Mouse (Mus musculus): Measurements from ENCODE around the gene Rpa2. TPM values are rescaled to one million over a fixed set of nuclear protein-coding genes. Genes with fewer than 3 reads are reported as not detected.
A peak's percentile ranks its signal among the peaks of the same experiment; 100 is the strongest.

Gene Rpa2
- total RNA-seq, 2 experiments from 2014 or later = 65.5 to 68.4 TPM

- peak; percentile 26 for ATAC-seq (replicated peaks; ENCODE audit: poor library complexity)
These were observed 34.1 kb downstream of the Rpa2 start for GRCm38 (mm10) chr4:132802171-132802637.

- no peak for ATAC-seq (replicated peaks; ENCODE audit: poor library complexity)
These were observed 35.1 kb downstream of the Rpa2 start for GRCm38 (mm10) chr4:132803212-132803611.

GRCm38 (mm10) chr4:132803876-132804275 lies 35.7 kb downstream of the Rpa2 start:
- no peak for ATAC-seq (replicated peaks; ENCODE audit: poor library complexity)

- ATAC-seq (replicated peaks; ENCODE audit: poor library complexity) = peak; percentile 53
These were observed 36.2 kb downstream of the Rpa2 start for GRCm38 (mm10) chr4:132804331-132804730.

GRCm38 (mm10) chr4:132805146-132805545 lies 37.0 kb downstream of the Rpa2 start:
- no peak for ATAC-seq (replicated peaks; ENCODE audit: poor library complexity)

DNA sequence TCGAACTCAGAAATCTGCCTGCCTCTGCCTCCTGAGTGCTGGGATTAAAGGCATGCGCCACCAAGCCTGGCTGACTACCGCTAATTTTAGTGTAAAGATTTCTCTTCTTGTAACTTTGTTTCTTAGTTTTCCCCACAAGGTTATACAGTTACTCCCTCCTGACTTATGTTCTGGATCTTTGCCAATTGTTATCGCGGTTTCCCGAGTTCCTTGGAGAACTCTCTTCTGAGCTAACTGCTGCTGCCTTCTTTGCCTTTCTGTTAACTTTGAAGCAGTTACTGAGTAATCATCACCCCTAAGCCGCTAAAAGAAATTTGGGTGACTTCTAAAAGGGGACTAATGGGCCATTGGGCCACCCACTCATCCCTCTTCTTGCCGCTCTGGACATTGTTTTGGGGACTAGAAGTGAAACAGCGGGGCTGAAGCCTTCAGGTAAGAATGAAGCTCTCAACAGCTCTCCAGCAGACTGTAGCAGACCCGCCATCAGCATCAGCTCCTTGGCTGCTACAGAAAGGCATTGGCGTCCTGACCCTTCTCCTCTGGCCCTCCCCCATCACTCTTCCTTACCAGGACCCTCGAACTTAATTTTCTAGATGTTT lies 37.6 kb downstream of the Rpa2 start:
- ATAC-seq (replicated peaks; ENCODE audit: poor library complexity) = 0 out of 2 replicates have a peak, but pooled peaks have one; percentile 19

DNA sequence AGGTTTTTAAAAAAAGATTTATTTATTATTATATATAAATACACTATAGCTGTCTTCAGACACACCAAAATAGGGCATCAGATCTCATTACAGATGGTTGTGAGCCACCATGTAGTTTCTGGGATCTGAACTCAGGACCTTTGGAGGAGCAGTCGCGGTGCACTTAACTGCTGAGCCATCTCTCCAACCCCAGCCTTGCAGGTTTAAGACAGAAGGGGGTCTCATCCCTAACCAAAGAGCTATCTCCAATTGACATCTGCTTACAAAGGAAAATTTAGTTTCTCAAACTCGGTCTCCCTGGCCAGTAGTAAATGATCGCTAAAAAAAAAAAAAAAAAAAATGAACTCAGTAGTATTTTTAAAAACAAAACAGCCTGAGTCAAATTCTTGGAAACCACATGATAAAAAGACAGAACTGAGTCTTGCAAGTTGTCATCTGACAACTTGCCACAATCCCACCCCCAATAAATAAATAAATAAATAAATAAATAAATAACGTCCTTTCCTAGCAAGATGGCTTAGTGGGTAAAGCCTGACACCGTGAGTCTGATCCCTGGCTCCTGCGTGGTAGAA lies 38.6 kb downstream of the Rpa2 start:
- no peak for ATAC-seq (replicated peaks; ENCODE audit: poor library complexity)

- ATAC-seq (replicated peaks; ENCODE audit: poor library complexity) = peak; percentile 56
These were observed 39.9 kb downstream of the Rpa2 start for GRCm38 (mm10) chr4:132807771-132808641.

- peak; percentile 62 for ATAC-seq (replicated peaks; ENCODE audit: poor library complexity)
These were observed 41.5 kb downstream of the Rpa2 start for GRCm38 (mm10) chr4:132809621-132810020.

DNA sequence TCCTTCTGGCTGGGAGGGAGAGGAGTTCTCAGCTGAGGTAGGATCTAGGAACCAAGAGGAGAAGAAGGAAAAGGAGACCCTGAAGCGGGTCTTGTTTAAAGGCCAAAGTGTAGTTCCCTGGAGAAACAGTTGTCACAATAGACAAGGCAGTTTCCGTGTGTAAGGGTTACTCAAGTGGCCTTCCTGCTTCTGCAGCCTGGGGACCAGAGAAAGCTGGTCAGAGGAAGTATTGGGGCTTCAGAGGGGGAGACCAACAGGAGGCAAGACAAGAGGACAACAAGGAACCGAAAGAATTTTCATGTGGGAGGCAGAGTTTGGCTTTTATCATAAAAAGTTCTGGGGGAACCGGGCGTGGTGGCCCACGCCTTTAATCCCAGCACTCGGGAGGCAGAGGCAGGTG lies 48.3 kb downstream of the Rpa2 start:
- ATAC-seq (replicated peaks; ENCODE audit: poor library complexity) = peak; percentile 85

- no peak for ATAC-seq (replicated peaks; ENCODE audit: poor library complexity)
These were observed 48.7 kb downstream of the Rpa2 start for GRCm38 (mm10) chr4:132816855-132817254.

DNA sequence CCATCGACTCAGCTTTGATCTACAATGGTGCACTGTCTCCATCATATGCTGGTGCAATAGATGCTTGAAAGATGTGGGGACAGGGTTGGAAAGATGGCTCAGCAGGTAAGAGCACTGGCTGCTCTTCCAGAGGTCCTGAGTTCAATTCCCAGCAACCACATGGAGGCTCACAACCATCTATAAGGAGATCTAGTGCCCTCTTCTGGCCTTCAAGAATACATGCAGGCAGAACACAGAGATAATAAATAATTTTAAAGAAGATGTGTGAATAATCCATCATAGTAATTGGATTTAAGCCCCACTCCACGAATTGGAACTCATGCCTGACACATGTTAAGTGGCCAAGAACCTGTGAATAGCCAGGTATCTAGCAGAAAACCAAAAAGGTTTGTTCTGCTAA lies 50.3 kb downstream of the Rpa2 start:
- ATAC-seq (replicated peaks; ENCODE audit: poor library complexity) = no peak

GRCm38 (mm10) chr4:132823614-132824366 lies 55.7 kb downstream of the Rpa2 start:
- peak; percentile 97 for ATAC-seq (replicated peaks; ENCODE audit: poor library complexity)

Other genes starting within 250 kb of the Rpa2 start
- gene Atpif1, start 234.7 kb upstream of the Rpa2 start, total RNA-seq (2015) = 678 and 715 TPM in 2 replicates
- gene Atpif1, start 234.7 kb upstream of the Rpa2 start, total RNA-seq (2017) = 1,407 and 1,519 TPM in 2 replicates
- gene Dnajc8, start 232.8 kb upstream of the Rpa2 start, total RNA-seq (2015) = 134 and 147 TPM in 2 replicates
- 416 and 463 TPM in 2 replicates for gene Dnajc8, start 232.8 kb upstream of the Rpa2 start, total RNA-seq (2017)
- gene Ptafr, start 204.3 kb upstream of the Rpa2 start, total RNA-seq (2015) = 1.1 and 1.3 TPM in 2 replicates
- 2.5 and 2.9 TPM in 2 replicates for gene Ptafr, start 204.3 kb upstream of the Rpa2 start, total RNA-seq (2017)
- gene Eya3, start 129.3 kb upstream of the Rpa2 start, total RNA-seq (2015) = 55.0 and 58.2 TPM in 2 replicates
- 26.7 and 28.7 TPM in 2 replicates for gene Eya3, start 129.3 kb upstream of the Rpa2 start, total RNA-seq (2017)
- gene Xkr8, start 35.8 kb upstream of the Rpa2 start, total RNA-seq (2015) = 2.6 and 3.9 TPM in 2 replicates
- gene Xkr8, start 35.8 kb upstream of the Rpa2 start, total RNA-seq (2017) = 3.4 and 4.8 TPM in 2 replicates
- gene Smpdl3b, start 11.1 kb upstream of the Rpa2 start, total RNA-seq (2015) = 0.07 TPM in 1 of 2 replicates, not detected in the other
- 0.33 TPM in 1 of 2 replicates, not detected in the other for gene Smpdl3b, start 11.1 kb upstream of the Rpa2 start, total RNA-seq (2017)
- 27.5 and 35.0 TPM in 2 replicates for gene Themis2, start 28.1 kb downstream of the Rpa2 start, total RNA-seq (2015)
- gene Themis2, start 28.1 kb downstream of the Rpa2 start, total RNA-seq (2017) = 18.9 and 23.6 TPM in 2 replicates
- gene Ppp1r8, start 74.8 kb downstream of the Rpa2 start, total RNA-seq (2015) = 36.1 and 42.9 TPM in 2 replicates
- 62.9 and 71.0 TPM in 2 replicates for gene Ppp1r8, start 74.8 kb downstream of the Rpa2 start, total RNA-seq (2017)
- 34.4 and 36.5 TPM in 2 replicates for gene Stx12, start 116.2 kb downstream of the Rpa2 start, total RNA-seq (2015)
- 31.3 and 33.1 TPM in 2 replicates for gene Stx12, start 116.2 kb downstream of the Rpa2 start, total RNA-seq (2017)
- gene Fam76a, start 154.2 kb downstream of the Rpa2 start, total RNA-seq (2015) = 17.9 and 18.0 TPM in 2 replicates
- 31.5 and 42.0 TPM in 2 replicates for gene Fam76a, start 154.2 kb downstream of the Rpa2 start, total RNA-seq (2017)
- gene Fgr, start 205.8 kb downstream of the Rpa2 start, total RNA-seq (2015) = 3.2 and 3.4 TPM in 2 replicates
- 2.5 and 3.0 TPM in 2 replicates for gene Fgr, start 205.8 kb downstream of the Rpa2 start, total RNA-seq (2017)
- gene Ahdc1, start 242.9 kb downstream of the Rpa2 start, total RNA-seq (2015) = 4.1 and 5.3 TPM in 2 replicates
- gene Ahdc1, start 242.9 kb downstream of the Rpa2 start, total RNA-seq (2017) = 0.81 and 3.8 TPM in 2 replicates